ENCODE assay signal across 8 mouse cellular contexts in the genomic region with DNA sequence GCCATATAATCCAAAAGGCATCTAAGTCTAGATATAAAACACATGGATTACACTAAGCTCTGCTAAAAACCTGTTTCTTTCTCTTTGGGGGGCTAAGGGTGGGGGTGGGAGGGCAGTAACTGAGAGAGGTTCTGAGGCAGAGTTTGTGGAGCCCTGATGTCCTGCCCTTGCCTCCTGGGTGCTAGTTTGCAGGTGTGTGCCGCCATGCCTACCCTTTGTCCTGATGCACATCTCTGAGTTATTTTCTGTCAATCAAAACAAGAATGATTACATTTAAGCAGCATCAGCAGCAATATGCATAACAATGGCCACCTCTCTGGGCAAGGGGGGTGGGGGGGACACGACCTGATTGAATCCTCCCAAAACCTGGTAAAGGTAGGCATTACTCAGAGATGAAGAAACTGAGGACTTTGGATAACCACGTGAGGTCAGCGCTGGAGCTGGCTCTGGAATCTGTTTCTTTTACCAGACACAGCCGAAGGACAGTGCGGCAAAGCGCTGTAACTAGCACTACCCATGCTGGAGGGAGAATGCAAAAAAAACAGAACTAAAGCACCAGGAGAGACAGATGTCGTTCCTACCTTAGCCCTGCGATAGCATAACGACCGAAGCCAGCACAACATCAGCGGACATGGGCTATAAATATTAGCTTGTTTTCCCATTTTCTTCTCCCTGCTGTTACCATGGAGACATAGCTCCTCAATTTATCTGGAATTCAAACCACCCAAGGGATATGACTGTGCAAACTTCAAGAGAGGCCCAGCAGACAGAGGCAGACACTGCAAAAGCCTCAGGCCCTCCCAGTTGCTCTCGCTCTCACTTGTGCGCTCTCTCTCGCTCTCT. TPM values are rescaled to one million over a fixed set of nuclear protein-coding genes. Genes with fewer than 3 reads are reported as not detected.
DNase-seq lines count a peak whose midpoint lies in the region; ATAC-seq and TF ChIP-seq lines count a peak whose summit lies in the region.

No protein-coding gene starts in this region.

- no peak overlapping the region; the same call in 1 of the 2 replicates for H3K4me2 ChIP-seq in kidney, embryonic 14.5 days (replicated peaks; ENCODE audit: low read depth, low read length)
- peak overlapping the region; percentile 9; the same call in 1 of the 2 replicates for H3K4me2 ChIP-seq in heart, postnatal 0 days (ENCODE audit: low read depth, low read length)
- H3K4me2 ChIP-seq in midbrain, embryonic 13.5 days (replicated peaks): peak overlapping the region; percentile 36

- H3K9me3 ChIP-seq in kidney, embryonic 14.5 days (ENCODE audit: control insufficient read depth, low read length): no peaks in the 10 kb centered on the region
- H3K9me3 ChIP-seq in heart, postnatal 0 days (replicated peaks; ENCODE audit: control insufficient read depth, low read length): no peaks in the 10 kb centered on the region
- H3K9me3 ChIP-seq in midbrain, embryonic 13.5 days: no peaks in the 10 kb centered on the region

- no peak overlapping the region for H3K9ac ChIP-seq in kidney, embryonic 14.5 days (ENCODE audit: low read depth, low read length)
- H3K9ac ChIP-seq in heart, postnatal 0 days (replicated peaks; ENCODE audit: low read depth, low read length): no peak overlapping the region
- peak overlapping the region; percentile 44 for H3K9ac ChIP-seq in midbrain, embryonic 13.5 days (replicated peaks)

- H3K27me3 ChIP-seq in kidney, embryonic 14.5 days (ENCODE audit: control insufficient read depth, insufficient read depth, low read length): no peaks in the 10 kb centered on the region
- no peaks in the 10 kb centered on the region for H3K27me3 ChIP-seq in heart, postnatal 0 days (ENCODE audit: control insufficient read depth, insufficient read depth, low read length)
- H3K27me3 ChIP-seq in midbrain, embryonic 13.5 days: 0 out of 2 replicates have a peak, but pooled peaks cover 5% of the 10 kb centered on the region

- DNase-seq in kidney, postnatal 14 days: no peak
- peak; percentile 73 for DNase-seq in embryo, embryonic 10.5 days (ENCODE audit: low spot score)
- peak; percentile 31 for DNase-seq in heart, postnatal 0 days (ENCODE audit: low spot score)
- DNase-seq in urinary bladder, postnatal 10 days (ENCODE audit: low spot score): no peak
- no peak for DNase-seq in urinary bladder, postnatal 4 days (ENCODE audit: low spot score in 2 of 2)

- H3K4me3 ChIP-seq in kidney, embryonic 14.5 days (ENCODE audit: low read length): no peak overlapping the region
- no peak overlapping the region for H3K4me3 ChIP-seq in heart, postnatal 0 days (ENCODE audit: low read depth, low read length)
- H3K4me3 ChIP-seq in midbrain, embryonic 13.5 days (replicated peaks): peak overlapping the region; percentile 3

- WGBS in kidney, embryonic 14.5 days: 37% methylated on average over 15 of the region's 15 CpGs
- 50% methylated on average over 15 of the region's 15 CpGs for WGBS in heart, postnatal 0 days
- 12% methylated on average over 15 of the region's 15 CpGs for WGBS in midbrain, embryonic 13.5 days

- H3K36me3 ChIP-seq in kidney, embryonic 14.5 days (ENCODE audit: control insufficient read depth, insufficient read depth, low read length): no peaks in the 10 kb centered on the region
- no peaks in the 10 kb centered on the region for H3K36me3 ChIP-seq in heart, postnatal 0 days (replicated peaks; ENCODE audit: control insufficient read depth, insufficient read depth, low read length)
- H3K36me3 ChIP-seq in midbrain, embryonic 13.5 days: no peaks in the 10 kb centered on the region

- TF ChIP-seq CTCF in heart, postnatal 0 days (IDR thresholded peaks at IDR 0.05; ENCODE audit: low read depth): no peak

- H3K27ac ChIP-seq in kidney, embryonic 14.5 days (ENCODE audit: low read depth, low read length): 0 out of 2 replicates have a peak overlapping the region, but pooled peaks have one; percentile 19
- H3K27ac ChIP-seq in heart, postnatal 0 days (ENCODE audit: low read depth): no peak overlapping the region
- peak overlapping the region; percentile 90 for H3K27ac ChIP-seq in midbrain, embryonic 13.5 days

- 0 out of 2 replicates have a peak, but pooled peaks have one; percentile 36 for ATAC-seq in kidney, embryonic 14.5 days (ENCODE audit: low FRiP score, low TSS enrichment)
- peak; percentile 30; the same call in 1 of the 2 replicates for ATAC-seq in heart, postnatal 0 days (ENCODE audit: insufficient read depth, low read depth)
- peak; percentile 79 for ATAC-seq in midbrain, embryonic 13.5 days
- no peak for ATAC-seq in monocyte, adult 5-6 weeks (replicated peaks; ENCODE audit: insufficient number of reproducible peaks, low FRiP score, low TSS enrichment, poor library complexity, severe bottlenecking)

- H3K4me1 ChIP-seq in kidney, embryonic 14.5 days (ENCODE audit: control insufficient read depth, insufficient read depth, low read length): peaks cover 5% of the 10 kb centered on the region
- H3K4me1 ChIP-seq in heart, postnatal 0 days (ENCODE audit: control insufficient read depth, insufficient read depth): 0 out of 2 replicates have a peak, but pooled peaks cover 4% of the 10 kb centered on the region
- peaks cover 35% of the 10 kb centered on the region for H3K4me1 ChIP-seq in midbrain, embryonic 13.5 days (replicated peaks)

- TF ChIP-seq EP300 in heart, postnatal 0 days (IDR thresholded peaks at IDR 0.05; ENCODE audit: low read depth): no peak

RNA-seq across cellular contexts. Expression of a gene that starts 26.1 kb away (rescaled TPM):
- polyA plus RNA-seq in kidney, embryonic 14.5 days (2014; fragmentation: Nextera tagmentation; extraction: Ambion mirVana): 115 and 168 TPM in 2 replicates
- 58.0 and 82.4 TPM in 2 replicates for total RNA-seq in heart, postnatal 0 days (2014; rRNA removed; ENCODE audit: low replicate concordance)
- polyA plus RNA-seq in heart, postnatal 0 days (2015; fragmentation: Nextera tagmentation; extraction: Ambion mirVana): 45.7 and 50.3 TPM in 2 replicates
- polyA plus RNA-seq in midbrain, embryonic 13.5 days (2015; fragmentation: Nextera tagmentation; extraction: Ambion mirVana): 153 and 157 TPM in 2 replicates
- total RNA-seq in monocyte, adult 5-6 weeks (2017): 413 to 489 TPM (median 444 TPM) in 3 replicates

Comparison
In these comparisons a context has a peak if more than half of its experiments do, and no peak if none do; other contexts are left out.
1. DNase-seq: peak in embryo, embryonic 10.5 days (single experiment) and heart, postnatal 0 days (single experiment); none in kidney, postnatal 14 days (single experiment), urinary bladder, postnatal 10 days (single experiment) and urinary bladder, postnatal 4 days (0 of 2).